17 mouse cellular contexts compared by ENCODE assay signal in the genomic region with DNA sequence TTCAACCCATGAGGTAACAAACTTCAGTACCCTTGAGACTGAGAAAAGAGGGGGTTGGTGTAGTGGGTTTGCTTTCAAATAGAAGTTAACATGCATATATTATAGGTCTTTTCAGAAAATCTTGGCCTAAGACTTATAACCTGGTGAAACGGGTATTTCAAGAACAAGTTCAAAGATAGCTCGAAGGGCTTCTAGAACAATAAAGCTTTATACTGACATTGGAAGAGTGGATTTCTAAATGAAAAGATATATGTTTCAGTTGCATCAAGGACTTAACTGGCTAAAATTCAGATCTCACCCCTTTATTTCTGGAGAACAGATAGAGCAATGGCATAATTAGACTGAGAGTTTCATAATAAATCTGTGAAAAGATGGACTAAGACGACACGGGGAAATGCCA.
"Had no signal": no experiment of that assay in that cellular context is flagged by ENCODE, and none has a peak within 500 bp of the region (broad histone marks: within the 10 kb centered on the region; RNA-seq: fewer than 3 reads in every experiment).

No protein-coding gene starts in this region.

- H3K27ac ChIP-seq: neural tube, embryonic 12.5 days; neural tube, embryonic 13.5 days; neural tube, embryonic 15.5 days; stomach, embryonic 15.5 days; stomach, postnatal 0 days had no signal

- H3K27me3 ChIP-seq: neural tube, embryonic 12.5 days; neural tube, embryonic 13.5 days; neural tube, embryonic 15.5 days; stomach, embryonic 15.5 days had no signal

- H3K4me3 ChIP-seq: neural tube, embryonic 12.5 days; neural tube, embryonic 13.5 days; neural tube, embryonic 15.5 days; stomach, embryonic 15.5 days had no signal

- DNase-seq: retina, postnatal 1 day; right cerebral cortex, adult 18-20 months; right cerebral cortex, postnatal 14 days; right cerebral cortex, postnatal 25 days; right cerebral cortex, postnatal 4 days; spleen, adult 18-20 months; thymus, adult 18-20 months; thymus, adult 2 months; thymus, postnatal 14 days; thymus, postnatal 25 days; thymus, postnatal 36 days; thymus, postnatal 4 days had no signal

- H3K9me3 ChIP-seq: neural tube, embryonic 12.5 days; neural tube, embryonic 13.5 days; neural tube, embryonic 15.5 days; stomach, embryonic 15.5 days had no signal

- H3K36me3 ChIP-seq: neural tube, embryonic 12.5 days; neural tube, embryonic 13.5 days; neural tube, embryonic 15.5 days; stomach, embryonic 15.5 days had no signal

- H3K4me2 ChIP-seq: neural tube, embryonic 12.5 days; neural tube, embryonic 13.5 days; neural tube, embryonic 15.5 days; stomach, embryonic 15.5 days had no signal

- H3K9ac ChIP-seq: neural tube, embryonic 12.5 days; neural tube, embryonic 13.5 days; neural tube, embryonic 15.5 days; stomach, embryonic 15.5 days had no signal
